Mouse (Mus musculus): ENCODE measurements at regions not wholly inside any gene's neighbourhood (a gene's known extent, or its start where the extent isn't known, plus 50 kb on each side); places are given as distances from the start of the nearest gene placed in this dataset.

DNA sequence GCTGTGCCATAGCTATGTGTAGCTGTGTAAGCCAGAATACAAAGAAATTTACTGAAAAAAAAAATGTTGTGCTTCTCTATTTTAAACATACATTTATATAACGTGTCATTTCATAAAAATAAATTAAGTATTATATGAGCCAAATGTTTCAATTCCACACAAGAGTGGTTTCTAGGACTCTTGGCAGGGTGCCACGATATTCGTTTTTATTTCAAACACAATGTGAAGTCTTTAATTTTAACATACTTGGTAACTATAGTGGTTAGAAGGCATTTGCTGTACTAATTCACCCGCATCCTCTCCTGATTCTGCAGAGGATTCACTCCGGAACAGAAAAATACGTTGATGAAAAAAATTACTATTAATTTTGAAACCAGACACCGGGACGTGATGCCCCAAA is 342.5 kb upstream of the Pou3f3 start:
- Histone ChIP-seq H3K4me2 (ENCODE audit: low read length) (no peak overlapping the region), H3K27me3 (ENCODE audit: control insufficient read depth, insufficient read depth, low read depth, low read length) (no peaks in the 10 kb centered on the region), H3K9ac (ENCODE audit: low read depth, low read length) (no peak overlapping the region), H3K9me3 (replicated peaks; ENCODE audit: control insufficient read depth, low read length, poor library complexity, severe bottlenecking) (no peaks in the 10 kb centered on the region), H3K27ac (ENCODE audit: low read length) (no peak overlapping the region), H3K4me1 (ENCODE audit: control insufficient read depth, insufficient read depth, low read length) (peaks cover 9% of the 10 kb centered on the region), H3K36me3 (ENCODE audit: control insufficient read depth, insufficient read depth, low read length) (no peaks in the 10 kb centered on the region), H3K4me3 (ENCODE audit: low read depth, low read length) (no peak overlapping the region)
- 72% methylated on average over 8 of the region's 8 CpGs for WGBS
- ATAC-seq: no peak

DNA sequence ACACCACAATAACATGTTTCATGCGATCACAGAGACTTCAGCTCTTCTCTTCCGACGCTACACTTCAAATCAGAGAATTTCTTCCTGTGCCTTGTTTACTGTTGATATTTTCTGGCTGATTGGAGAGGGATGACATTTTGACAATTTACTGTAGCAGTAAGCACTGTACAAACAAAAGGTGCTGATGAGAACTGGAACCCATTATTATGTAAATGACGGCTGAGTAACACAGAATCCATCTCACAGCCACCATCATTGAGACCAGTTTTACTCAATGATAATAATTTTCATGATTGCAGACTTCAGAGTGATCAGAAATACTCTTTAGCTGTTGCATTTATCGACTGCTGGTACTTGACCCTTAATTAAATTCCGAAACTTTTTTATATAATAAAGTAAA is 341.5 kb upstream of the Pou3f3 start:
- Histone ChIP-seq H3K36me3 (ENCODE audit: control insufficient read depth, insufficient read depth, low read length) (no peaks in the 10 kb centered on the region), H3K4me1 (ENCODE audit: control insufficient read depth, insufficient read depth, low read length) (peaks cover 9% of the 10 kb centered on the region), H3K4me3 (ENCODE audit: low read depth, low read length) (no peak overlapping the region), H3K27me3 (ENCODE audit: control insufficient read depth, insufficient read depth, low read depth, low read length) (no peaks in the 10 kb centered on the region), H3K4me2 (ENCODE audit: low read length) (no peak overlapping the region), H3K9me3 (replicated peaks; ENCODE audit: control insufficient read depth, low read length, poor library complexity, severe bottlenecking) (no peaks in the 10 kb centered on the region), H3K9ac (ENCODE audit: low read depth, low read length) (no peak overlapping the region), H3K27ac (ENCODE audit: low read length) (no peak overlapping the region)
- WGBS: 76% methylated on average over 6 of the region's 6 CpGs
- no peak for ATAC-seq

- Histone ChIP-seq H3K4me1 (ENCODE audit: control insufficient read depth, insufficient read depth, low read length) (no peaks in the 10 kb centered on the region), H3K27me3 (ENCODE audit: control insufficient read depth, insufficient read depth, low read depth, low read length) (no peaks in the 10 kb centered on the region), H3K4me2 (ENCODE audit: low read length) (no peak overlapping the region), H3K9ac (ENCODE audit: low read depth, low read length) (no peak overlapping the region), H3K4me3 (ENCODE audit: low read depth, low read length) (no peak overlapping the region), H3K27ac (ENCODE audit: low read length) (no peak overlapping the region), H3K9me3 (replicated peaks; ENCODE audit: control insufficient read depth, low read length, poor library complexity, severe bottlenecking) (no peaks in the 10 kb centered on the region), H3K36me3 (ENCODE audit: control insufficient read depth, insufficient read depth, low read length) (no peaks in the 10 kb centered on the region)
- ATAC-seq: no peak
- 81% methylated on average over 3 of the region's 3 CpGs for WGBS
Observed at GRCm38 (mm10) chr1:42362438-42362837, 333.1 kb upstream of the Pou3f3 start.

- Histone ChIP-seq H3K27ac (ENCODE audit: low read length) (no peak overlapping the region), H3K4me1 (ENCODE audit: control insufficient read depth, insufficient read depth, low read length) (no peaks in the 10 kb centered on the region), H3K9ac (ENCODE audit: low read depth, low read length) (no peak overlapping the region), H3K4me3 (ENCODE audit: low read depth, low read length) (no peak overlapping the region), H3K4me2 (ENCODE audit: low read length) (no peak overlapping the region), H3K9me3 (replicated peaks; ENCODE audit: control insufficient read depth, low read length, poor library complexity, severe bottlenecking) (no peaks in the 10 kb centered on the region), H3K36me3 (ENCODE audit: control insufficient read depth, insufficient read depth, low read length) (no peaks in the 10 kb centered on the region), H3K27me3 (ENCODE audit: control insufficient read depth, insufficient read depth, low read depth, low read length) (no peaks in the 10 kb centered on the region)
- ATAC-seq: no peak
- WGBS: 66% methylated on average over 4 of the region's 4 CpGs
Observed at GRCm38 (mm10) chr1:42365648-42366324, 329.8 kb upstream of the Pou3f3 start.

DNA sequence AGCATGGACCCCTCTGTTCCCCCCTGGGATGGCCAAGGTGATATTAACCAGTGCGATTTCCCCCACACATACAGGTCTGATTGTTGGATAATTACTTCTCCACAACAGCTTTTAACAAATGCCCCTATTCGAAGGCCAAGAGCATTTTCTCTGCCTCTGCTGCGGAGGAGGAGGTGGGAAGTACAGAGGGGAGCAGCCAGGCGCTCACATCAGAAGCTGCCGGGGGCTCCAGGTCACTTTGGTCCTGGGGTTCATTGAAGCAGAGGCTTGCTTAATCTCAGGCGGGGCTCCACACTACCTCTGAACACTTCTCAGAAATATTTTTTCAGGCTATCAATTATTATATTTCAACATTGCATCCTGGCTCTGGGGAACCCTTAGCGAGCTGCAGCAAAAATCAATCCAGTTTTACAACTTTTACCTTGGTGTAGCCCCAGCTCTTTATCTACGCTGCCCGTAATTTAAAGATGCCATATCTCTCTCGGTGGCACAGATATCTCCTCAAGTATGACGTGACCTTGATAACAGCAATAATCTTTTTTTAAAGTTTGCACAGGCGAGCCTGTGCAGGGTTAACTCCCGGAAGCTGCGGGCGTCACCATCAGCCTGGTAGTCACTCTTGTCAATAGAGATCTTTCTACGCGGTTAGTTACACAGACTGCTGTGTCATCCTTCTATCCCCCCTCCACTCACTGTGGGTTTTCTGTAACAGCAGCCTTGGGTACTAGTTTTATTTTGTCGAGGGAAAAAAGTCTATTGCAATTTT is 307.5 kb upstream of the Pou3f3 start:
- H3K9ac ChIP-seq (ENCODE audit: low read depth, low read length): no peak overlapping the region
- no peak for ATAC-seq
- peak overlapping the region; percentile 10; the same call in 1 of the 2 replicates for H3K4me2 ChIP-seq (ENCODE audit: low read length)
- no peak overlapping the region for H3K4me3 ChIP-seq (ENCODE audit: low read depth, low read length)
- H3K4me1 ChIP-seq (ENCODE audit: control insufficient read depth, insufficient read depth, low read length): no peaks in the 10 kb centered on the region; the same call in 1 of the 2 replicates
- no peaks in the 10 kb centered on the region for H3K36me3 ChIP-seq (ENCODE audit: control insufficient read depth, insufficient read depth, low read length)
- no peaks in the 10 kb centered on the region for H3K9me3 ChIP-seq (replicated peaks; ENCODE audit: control insufficient read depth, low read length, poor library complexity, severe bottlenecking)
- no peaks in the 10 kb centered on the region for H3K27me3 ChIP-seq (ENCODE audit: control insufficient read depth, insufficient read depth, low read depth, low read length)
- no peak overlapping the region for H3K27ac ChIP-seq (ENCODE audit: low read length)
- whole genome bisulfite sequencing: 47% methylated on average over 18 of the region's 18 CpGs

DNA sequence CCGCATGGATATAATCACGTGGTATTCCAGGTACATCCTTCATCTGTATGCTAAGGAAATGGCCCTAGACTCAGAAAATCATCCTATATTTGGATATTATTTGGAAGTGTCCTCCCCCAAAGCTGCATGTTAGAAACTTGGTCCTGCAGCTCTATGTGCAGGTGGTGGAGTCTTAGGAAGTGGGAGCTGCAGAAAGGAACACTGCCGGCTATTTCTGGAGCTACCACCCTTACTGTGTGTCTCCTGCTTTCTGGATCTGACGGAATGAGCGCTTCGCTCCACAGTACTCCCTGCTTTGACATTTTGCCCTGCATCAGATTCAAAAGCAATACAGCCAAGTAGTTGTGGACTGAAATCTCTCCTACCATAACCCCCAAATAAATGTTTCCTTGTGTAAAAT is 306.8 kb upstream of the Pou3f3 start:
- Histone ChIP-seq H3K9ac (ENCODE audit: low read depth, low read length) (no peak overlapping the region), H3K4me3 (ENCODE audit: low read depth, low read length) (no peak overlapping the region), H3K27ac (ENCODE audit: low read length) (no peak overlapping the region), H3K4me1 (ENCODE audit: control insufficient read depth, insufficient read depth, low read length) (no peaks in the 10 kb centered on the region; the same call in 1 of the 2 replicates), H3K36me3 (ENCODE audit: control insufficient read depth, insufficient read depth, low read length) (no peaks in the 10 kb centered on the region), H3K9me3 (replicated peaks; ENCODE audit: control insufficient read depth, low read length, poor library complexity, severe bottlenecking) (no peaks in the 10 kb centered on the region), H3K27me3 (ENCODE audit: control insufficient read depth, insufficient read depth, low read depth, low read length) (no peaks in the 10 kb centered on the region), H3K4me2 (ENCODE audit: low read length) (no peak overlapping the region)
- ATAC-seq: no peak
- WGBS: 91% methylated on average over 6 of the region's 6 CpGs

DNA sequence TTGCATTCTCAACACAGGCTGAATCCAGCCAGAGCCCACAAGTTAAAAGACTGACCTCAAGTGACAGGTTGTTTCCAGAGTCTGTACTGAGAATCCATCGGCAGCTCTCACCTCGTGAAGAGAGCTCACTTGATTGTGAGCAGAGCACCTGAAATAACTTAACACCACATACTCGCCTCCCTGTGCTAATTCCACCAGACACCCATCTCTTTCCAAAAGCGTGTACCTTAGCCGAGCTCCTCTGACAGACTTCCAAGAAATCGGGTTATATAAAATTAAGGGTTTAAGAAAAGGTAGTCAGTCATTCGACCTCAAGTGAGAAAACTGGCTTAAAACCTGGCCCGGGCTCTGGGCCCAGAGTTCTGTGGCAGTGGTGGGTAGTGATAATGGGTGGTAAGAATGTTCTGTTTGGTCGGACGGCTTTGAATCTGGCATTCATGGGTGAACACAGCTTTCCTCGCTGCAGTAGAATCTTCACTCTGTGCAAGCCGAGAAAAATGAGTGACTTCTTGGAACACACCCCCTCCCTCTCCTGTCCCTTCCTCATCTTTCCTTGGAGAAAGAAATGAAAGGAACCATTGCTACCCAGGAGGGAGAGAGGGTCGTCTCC is 299.8 kb upstream of the Pou3f3 start:
- 87% methylated on average over 13 of the region's 13 CpGs for WGBS
- H3K27ac ChIP-seq (ENCODE audit: low read length): no peak overlapping the region

GRCm38 (mm10) chr1:42398461-42399154 is 297.0 kb upstream of the Pou3f3 start:
- no peak overlapping the region for H3K4me3 ChIP-seq (ENCODE audit: low read depth, low read length)
- no peaks in the 10 kb centered on the region for H3K4me1 ChIP-seq (ENCODE audit: control insufficient read depth, insufficient read depth, low read length)
- no peaks in the 10 kb centered on the region for H3K36me3 ChIP-seq (ENCODE audit: control insufficient read depth, insufficient read depth, low read length)
- H3K27me3 ChIP-seq (ENCODE audit: control insufficient read depth, insufficient read depth, low read depth, low read length): no peaks in the 10 kb centered on the region
- no peak overlapping the region for H3K27ac ChIP-seq (ENCODE audit: low read length)
- no peak overlapping the region for H3K9ac ChIP-seq (ENCODE audit: low read depth, low read length)
- 0 out of 2 replicates have a peak, but pooled peaks have one; percentile 17 for ATAC-seq
- H3K4me2 ChIP-seq (ENCODE audit: low read length): no peak overlapping the region
- WGBS: 19% methylated on average over 8 of the region's 8 CpGs
- no peaks in the 10 kb centered on the region for H3K9me3 ChIP-seq (replicated peaks; ENCODE audit: control insufficient read depth, low read length, poor library complexity, severe bottlenecking)

More for the DNA sequence above, 299.8 kb upstream of the Pou3f3 start:
- Histone ChIP-seq H3K36me3 (ENCODE audit: control insufficient read depth, insufficient read depth, low read length) (no peaks in the 10 kb centered on the region), H3K9ac (ENCODE audit: low read depth, low read length) (no peak overlapping the region), H3K4me1 (ENCODE audit: control insufficient read depth, insufficient read depth, low read length) (no peaks in the 10 kb centered on the region), H3K9me3 (replicated peaks; ENCODE audit: control insufficient read depth, low read length, poor library complexity, severe bottlenecking) (no peaks in the 10 kb centered on the region), H3K4me2 (ENCODE audit: low read length) (no peak overlapping the region), H3K27me3 (ENCODE audit: control insufficient read depth, insufficient read depth, low read depth, low read length) (no peaks in the 10 kb centered on the region), H3K4me3 (ENCODE audit: low read depth, low read length) (no peak overlapping the region)
- no peak for ATAC-seq
